Mouse (Mus musculus): ENCODE data around the gene Pde4dip. TPM values are rescaled to one million over a fixed set of nuclear protein-coding genes. Genes with fewer than 3 reads are reported as not detected.

Gene Pde4dip
- polyA plus RNA-seq, 1 experiment from 2014 or later: 7.1 TPM

GRCm38 (mm10) chr3:97928968-97929858 is 40.7 kb upstream of the Pde4dip start:
- no peaks in the 10 kb centered on the region for H3K36me3 ChIP-seq (ENCODE audit: insufficient read depth, low read length)
- H3K4me2 ChIP-seq (replicated peaks; ENCODE audit: low read depth, low read length): no peak overlapping the region
- H3K27ac ChIP-seq (ENCODE audit: low read length): no peak overlapping the region
- H3K9me3 ChIP-seq (ENCODE audit: low read length): no peaks in the 10 kb centered on the region
- H3K27me3 ChIP-seq (replicated peaks; ENCODE audit: insufficient read depth, low read length): no peaks in the 10 kb centered on the region
- peaks cover 7% of the 10 kb centered on the region; the same call in 1 of the 2 replicates for H3K4me1 ChIP-seq (ENCODE audit: insufficient read depth, low read depth, low read length)
- ATAC-seq (peak; percentile 75), DNase-seq (ENCODE audit: low spot score) (peak; percentile 90)
- no peak overlapping the region for H3K9ac ChIP-seq (replicated peaks; ENCODE audit: low read depth)
- H3K4me3 ChIP-seq (ENCODE audit: low read depth, low read length): no peak overlapping the region
- WGBS: 48% methylated on average over 9 of the region's 9 CpGs
- no peak for TF ChIP-seq EP300 (IDR thresholded peaks at IDR 0.05)
- TF ChIP-seq CTCF (IDR thresholded peaks at IDR 0.05): peak; percentile 87

GRCm38 (mm10) chr3:97927322-97927721 is 38.8 kb upstream of the Pde4dip start:
- TF ChIP-seq EP300 (IDR thresholded peaks at IDR 0.05): no peak
- no peak for TF ChIP-seq CTCF (IDR thresholded peaks at IDR 0.05)
- 62% methylated on average over 4 of the region's 4 CpGs for WGBS
- Histone ChIP-seq H3K4me2 (replicated peaks; ENCODE audit: low read depth, low read length) (no peak overlapping the region), H3K27ac (ENCODE audit: low read length) (no peak overlapping the region), H3K9me3 (ENCODE audit: low read length) (no peaks in the 10 kb centered on the region), H3K4me1 (ENCODE audit: insufficient read depth, low read depth, low read length) (no peaks in the 10 kb centered on the region), H3K27me3 (replicated peaks; ENCODE audit: insufficient read depth, low read length) (no peaks in the 10 kb centered on the region), H3K4me3 (ENCODE audit: low read depth, low read length) (no peak overlapping the region), H3K9ac (replicated peaks; ENCODE audit: low read depth) (no peak overlapping the region), H3K36me3 (ENCODE audit: insufficient read depth, low read length) (no peaks in the 10 kb centered on the region; the same call in 1 of the 2 replicates)
- no peak for ATAC-seq
- DNase-seq (ENCODE audit: low spot score): no peak

GRCm38 (mm10) chr3:97925246-97925645 is 36.7 kb upstream of the Pde4dip start:
- no peak overlapping the region for H3K4me2 ChIP-seq (replicated peaks; ENCODE audit: low read depth, low read length)
- no peak overlapping the region for H3K27ac ChIP-seq (ENCODE audit: low read length)
- no peak overlapping the region for H3K9ac ChIP-seq (replicated peaks; ENCODE audit: low read depth)
- 92% methylated on average over 2 of the region's 2 CpGs for WGBS
- DNase-seq (ENCODE audit: low spot score): no peak
- no peaks in the 10 kb centered on the region for H3K9me3 ChIP-seq (ENCODE audit: low read length)
- no peaks in the 10 kb centered on the region for H3K27me3 ChIP-seq (replicated peaks; ENCODE audit: insufficient read depth, low read length)
- H3K36me3 ChIP-seq (ENCODE audit: insufficient read depth, low read length): peaks cover 9% of the 10 kb centered on the region; the same call in 1 of the 2 replicates
- no peak for TF ChIP-seq CTCF (IDR thresholded peaks at IDR 0.05)
- TF ChIP-seq EP300 (IDR thresholded peaks at IDR 0.05): no peak
- ATAC-seq: no peak
- no peaks in the 10 kb centered on the region for H3K4me1 ChIP-seq (ENCODE audit: insufficient read depth, low read depth, low read length)
- no peak overlapping the region for H3K4me3 ChIP-seq (ENCODE audit: low read depth, low read length)

- no peak overlapping the region for H3K4me3 ChIP-seq (ENCODE audit: low read depth, low read length)
- H3K4me1 ChIP-seq (ENCODE audit: insufficient read depth, low read depth, low read length): no peaks in the 10 kb centered on the region
- H3K27me3 ChIP-seq (replicated peaks; ENCODE audit: insufficient read depth, low read length): no peaks in the 10 kb centered on the region
- no peaks in the 10 kb centered on the region for H3K9me3 ChIP-seq (ENCODE audit: low read length)
- H3K36me3 ChIP-seq (ENCODE audit: insufficient read depth, low read length): peaks cover 18% of the 10 kb centered on the region
- no peak overlapping the region for H3K27ac ChIP-seq (ENCODE audit: low read length)
- peak; percentile 36; the same call in 1 of the 2 replicates for TF ChIP-seq EP300 (IDR thresholded peaks at IDR 0.05)
- TF ChIP-seq CTCF (IDR thresholded peaks at IDR 0.05): no peak
- DNase-seq (ENCODE audit: low spot score) (peak; percentile 84), ATAC-seq (peak; percentile 74)
- no peak overlapping the region for H3K9ac ChIP-seq (replicated peaks; ENCODE audit: low read depth)
- WGBS: 70% methylated on average over 10 of the region's 10 CpGs
- no peak overlapping the region for H3K4me2 ChIP-seq (replicated peaks; ENCODE audit: low read depth, low read length)
These were observed 30.5 kb upstream of the Pde4dip start for GRCm38 (mm10) chr3:97918885-97919550.

DNA sequence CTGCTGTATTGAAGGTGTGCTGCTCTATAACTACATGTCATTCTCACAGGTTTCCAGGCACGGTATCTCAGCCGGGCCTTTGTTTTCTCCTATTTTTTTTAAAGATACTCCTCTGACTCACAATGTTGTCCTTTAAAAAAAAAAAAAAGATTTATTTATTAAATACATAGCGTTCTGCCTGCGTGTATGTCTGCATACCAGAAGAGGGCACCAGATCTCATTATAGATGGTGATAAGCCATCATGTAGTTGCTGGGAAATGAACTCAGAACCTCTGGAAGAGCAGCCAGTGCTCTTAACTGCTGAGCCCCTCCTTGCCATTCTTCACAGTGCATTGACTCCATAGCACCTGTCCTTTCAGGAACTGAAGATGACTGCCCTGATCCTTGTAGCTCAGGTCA is 26.6 kb upstream of the Pde4dip start:
- TF ChIP-seq CTCF (IDR thresholded peaks at IDR 0.05) (peak; percentile 60), EP300 (IDR thresholded peaks at IDR 0.05) (no peak)
- H3K9ac ChIP-seq (replicated peaks; ENCODE audit: low read depth): no peak overlapping the region
- WGBS: 66% methylated on average over 4 of the region's 4 CpGs
- H3K4me1 ChIP-seq (ENCODE audit: insufficient read depth, low read depth, low read length): no peaks in the 10 kb centered on the region
- no peaks in the 10 kb centered on the region for H3K27me3 ChIP-seq (replicated peaks; ENCODE audit: insufficient read depth, low read length)
- H3K4me3 ChIP-seq (ENCODE audit: low read depth, low read length): no peak overlapping the region
- DNase-seq (ENCODE audit: low spot score) (peak; percentile 48), ATAC-seq (no peak)
- no peaks in the 10 kb centered on the region for H3K9me3 ChIP-seq (ENCODE audit: low read length)
- H3K36me3 ChIP-seq (ENCODE audit: insufficient read depth, low read length): peaks cover 10% of the 10 kb centered on the region; the same call in 1 of the 2 replicates
- H3K4me2 ChIP-seq (replicated peaks; ENCODE audit: low read depth, low read length): no peak overlapping the region
- no peak overlapping the region for H3K27ac ChIP-seq (ENCODE audit: low read length)

DNA sequence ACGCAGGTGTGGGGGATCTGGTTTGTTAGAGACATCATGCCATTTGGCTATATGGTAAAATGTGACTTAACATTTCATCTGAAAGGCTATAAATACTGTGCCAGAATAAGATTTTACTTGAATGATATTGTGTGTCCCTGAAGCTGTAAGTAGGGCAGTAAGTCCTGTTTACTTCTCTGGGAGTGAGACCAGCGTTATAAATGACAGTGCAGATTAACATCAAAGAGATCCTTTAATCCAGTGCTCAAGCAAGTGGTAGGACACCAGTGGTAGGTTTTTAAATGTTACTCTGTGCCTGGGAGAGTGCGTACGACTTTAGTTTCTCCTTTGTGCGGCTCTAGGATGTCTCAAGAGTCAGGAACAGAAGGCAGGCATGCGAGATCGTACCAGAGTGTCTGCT is 22.6 kb upstream of the Pde4dip start:
- no peak for TF ChIP-seq EP300 (IDR thresholded peaks at IDR 0.05)
- Histone ChIP-seq H3K4me2 (replicated peaks; ENCODE audit: low read depth, low read length) (no peak overlapping the region), H3K27ac (ENCODE audit: low read length) (no peak overlapping the region), H3K9ac (replicated peaks; ENCODE audit: low read depth) (no peak overlapping the region), H3K9me3 (ENCODE audit: low read length) (no peaks in the 10 kb centered on the region), H3K36me3 (ENCODE audit: insufficient read depth, low read length) (peaks cover 13% of the 10 kb centered on the region; the same call in 1 of the 2 replicates), H3K4me1 (ENCODE audit: insufficient read depth, low read depth, low read length) (no peaks in the 10 kb centered on the region), H3K4me3 (ENCODE audit: low read depth, low read length) (no peak overlapping the region), H3K27me3 (replicated peaks; ENCODE audit: insufficient read depth, low read length) (no peaks in the 10 kb centered on the region)
- DNase-seq (ENCODE audit: low spot score) (no peak), ATAC-seq (no peak)
- 78% methylated on average over 7 of the region's 7 CpGs for WGBS
